Mouse (Mus musculus) CD8-positive naive resting alpha-beta T cell, adult 2 months (primary cell): ENCODE data around the gene Hoxa13.

Experiments
- DNase-seq, 2 experiments: peaks; one replicate each; pipeline ENCODE4 v3.0.0; 2022; ENCODE audit warnings: low read depth in 2 of 2, low spot score in 2 of 2

The Hoxa13 gene

GRCm38 (mm10) chr6:52252016-52252774, 8.5 kb downstream of the Hoxa13 start:
- DNase-seq: no peak

GRCm38 (mm10) chr6:52251177-52251879, 9.4 kb downstream of the Hoxa13 start:
- no peak for DNase-seq

GRCm38 (mm10) chr6:52249826-52250225, 10.9 kb downstream of the Hoxa13 start:
- DNase-seq: no peak

- no peak for DNase-seq
Observed at GRCm38 (mm10) chr6:52249415-52249738, 11.3 kb downstream of the Hoxa13 start.

- no peak for DNase-seq
Observed at GRCm38 (mm10) chr6:52248638-52249414, 11.9 kb downstream of the Hoxa13 start.

GRCm38 (mm10) chr6:52247766-52248637, 12.7 kb downstream of the Hoxa13 start:
- DNase-seq: no peak

- DNase-seq: no peak
Observed at GRCm38 (mm10) chr6:52246916-52247315, 13.8 kb downstream of the Hoxa13 start.

- no peak for DNase-seq
Observed at GRCm38 (mm10) chr6:52246403-52246803, 14.3 kb downstream of the Hoxa13 start.

- DNase-seq: no peak
Observed at GRCm38 (mm10) chr6:52245757-52246142, 14.9 kb downstream of the Hoxa13 start, which contains the start of gene Hoxa11. Gene Hoxa11 (minus strand): TSS chr6:52245810.

GRCm38 (mm10) chr6:52245040-52245756, 15.5 kb downstream of the Hoxa13 start:
- no peak for DNase-seq

GRCm38 (mm10) chr6:52244471-52245039, 16.1 kb downstream of the Hoxa13 start:
- no peak for DNase-seq

GRCm38 (mm10) chr6:52243681-52244121, 17.0 kb downstream of the Hoxa13 start:
- no peak for DNase-seq

- no peak for DNase-seq
Observed at GRCm38 (mm10) chr6:52242801-52243332, 17.8 kb downstream of the Hoxa13 start.

- DNase-seq: no peak
Observed at GRCm38 (mm10) chr6:52241001-52241621, 19.6 kb downstream of the Hoxa13 start.

GRCm38 (mm10) chr6:52240389-52241000, 20.2 kb downstream of the Hoxa13 start, which contains the start of gene Hoxa10:
Gene Hoxa10 (minus strand): TSS chr6:52240854.
- peak; percentile 72 to 75 for DNase-seq

- no peak for DNase-seq
Observed at GRCm38 (mm10) chr6:52239625-52240388, 20.9 kb downstream of the Hoxa13 start.

- DNase-seq: no peak
Observed at GRCm38 (mm10) chr6:52238976-52239375, 21.7 kb downstream of the Hoxa13 start.

GRCm38 (mm10) chr6:52238155-52238545, 22.5 kb downstream of the Hoxa13 start:
- DNase-seq: no peak
